Mouse (Mus musculus) G1E (cell line): ENCODE measurements around the gene 4930404H24Rik. TPM values are rescaled to one million over a fixed set of nuclear protein-coding genes. Genes with fewer than 3 reads are reported as not detected.

Source experiments
- ATAC-seq: 2 replicates; pipeline ENCODE4 v1.8.0; 2016; ENCODE audit warnings: mild to moderate bottlenecking; ENCODE audit not compliant: insufficient number of reproducible peaks, poor library complexity, low FRiP score, severe bottlenecking; ENCODE audit errors: extremely low read depth
- DNase-seq: peaks from one replicate; pipeline ENCODE4 v3.0.0; 2012; ENCODE audit warnings: low spot score
- H3K27me3 ChIP-seq: 2 replicates; pipeline ENCODE4 v1.6.1; 2012; ENCODE audit warnings: mild to moderate bottlenecking, low read length, inconsistent platforms; ENCODE audit not compliant: insufficient read depth
- H3K36me3 ChIP-seq: replicated peaks from 2 replicates; pipeline ENCODE3; 2012; ENCODE audit warnings: mild to moderate bottlenecking, inconsistent platforms
- H3K4me1 ChIP-seq: 2 replicates; pipeline ENCODE4 v1.6.1; 2012; ENCODE audit warnings: low read depth, low read length, inconsistent platforms, mixed read lengths; ENCODE audit not compliant: insufficient read depth
- H3K4me3 ChIP-seq: 2 replicates; pipeline ENCODE4 v1.5.1; 2012; ENCODE audit warnings: low read depth, mild to moderate bottlenecking, inconsistent platforms, low read length, moderate library complexity, mixed read lengths
- H3K9me3 ChIP-seq: replicated peaks from 2 replicates; pipeline ENCODE4 v1.6.1; 2012; ENCODE audit warnings: inconsistent platforms
- CTCF ChIP-seq: IDR thresholded peaks from 2 replicates; pipeline ENCODE4 v1.5.1; 2012; ENCODE audit warnings: low read depth, low read length, inconsistent platforms, mixed read lengths
- GATA1 ChIP-seq: IDR thresholded peaks from 2 replicates; pipeline ENCODE4 v1.6.1; 2012; ENCODE audit warnings: borderline replicate concordance, low read length, inconsistent platforms, mixed read lengths
- GATA2 ChIP-seq: IDR thresholded peaks from 2 replicates; pipeline ENCODE4 v1.6.1; 2012; ENCODE audit warnings: low read depth, low read length, inconsistent platforms, borderline replicate concordance
- POLR2AphosphoS5 ChIP-seq: IDR thresholded peaks from 2 replicates; pipeline ENCODE4 v1.6.1; 2012; ENCODE audit warnings: low read depth, low read length, inconsistent platforms; ENCODE audit not compliant: insufficient replicate concordance
- TAL1 ChIP-seq: conservative IDR thresholded peaks from 2 replicates; pipeline ENCODE4 v1.6.1; 2012; ENCODE audit warnings: low read depth, low read length, inconsistent platforms, mixed read lengths
- polyA plus RNA-seq: library from polyadenylated mRNA; stranded (reverse); fragments of >175 nt; gene quantifications from 2 replicates; pipeline ENCODE4 v1.2.3, GENCODE M21; 2012
- total RNA-seq, 2 experiments: library from RNA; stranded (forward) in 1 of 2; stranded (reverse) in 1 of 2; fragments of 200-1000 nt in 1 of 2; fragments of >200 nt in 1 of 2; fragmentation: Nextera tagmentation in 1 of 2; gene quantifications; 2 replicates each; pipeline ENCODE4 v1.2.3; 2014 to 2017

The 4930404H24Rik gene
- total and polyA plus RNA-seq, 3 experiments, result not detected

- no peaks in the 10 kb centered on the region for H3K9me3 ChIP-seq
- no peak for DNase-seq
- ATAC-seq, result no peak
- no peak overlapping the region for H3K4me3 ChIP-seq
- H3K36me3 ChIP-seq, result peaks cover 37% of the 10 kb centered on the region
- TF ChIP-seq TAL1, result no peak
- no peak for TF ChIP-seq GATA1
- peaks cover 47% of the 10 kb centered on the region for H3K27me3 ChIP-seq
- peaks cover 36% of the 10 kb centered on the region for H3K4me1 ChIP-seq
Measured at GRCm38 (mm10) chr2:153511562-153511961, 19.0 kb downstream of the 4930404H24Rik start.

DNA sequence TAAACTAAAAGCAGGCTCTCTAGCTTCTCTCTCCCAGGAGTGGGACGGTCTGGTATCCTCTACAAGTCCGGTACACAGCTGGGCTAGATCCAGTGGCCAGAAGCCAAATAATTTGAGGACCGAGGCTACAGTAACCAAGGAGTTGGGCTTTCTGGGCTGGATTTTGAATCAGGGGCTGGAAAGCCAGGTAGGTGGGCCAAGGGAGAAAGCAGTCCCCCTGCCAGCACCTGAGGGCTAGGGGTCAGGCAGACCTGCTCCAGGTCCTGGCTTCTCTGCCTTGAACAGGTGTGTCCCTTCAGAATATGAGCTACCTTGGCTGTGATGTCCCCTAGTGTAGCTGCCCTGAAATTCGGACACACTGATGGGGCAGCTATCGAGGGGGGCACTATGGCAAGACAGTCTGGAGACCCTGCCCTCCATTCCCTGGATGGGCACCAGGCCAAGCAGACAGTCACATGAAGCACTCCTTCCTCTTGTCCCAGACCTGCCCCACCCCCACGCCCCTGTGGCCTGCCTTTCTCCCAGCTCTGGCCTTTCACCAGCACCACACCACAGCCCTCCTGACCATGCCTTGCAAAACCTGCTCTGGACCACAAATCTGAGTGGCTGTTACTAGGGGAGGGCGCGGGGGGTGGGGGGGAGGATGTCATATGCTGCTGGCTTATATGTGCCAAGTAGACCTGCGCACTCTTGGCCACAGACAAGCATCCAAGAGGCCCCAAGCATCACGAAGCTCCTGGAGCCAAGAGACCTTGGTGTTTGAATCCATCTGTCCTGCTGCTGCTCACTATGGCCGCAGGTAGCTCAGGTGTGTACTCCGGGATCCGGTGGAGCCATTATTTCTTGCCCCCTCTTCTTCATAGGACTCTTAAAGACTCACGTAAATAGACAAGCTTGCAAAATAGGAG lies 20.1 kb downstream of the 4930404H24Rik start:
- Histone ChIP-seq H3K9me3 (no peaks in the 10 kb centered on the region), H3K4me1 (peaks cover 43% of the 10 kb centered on the region), H3K27me3 (peaks cover 57% of the 10 kb centered on the region), H3K4me3 (no peak overlapping the region), H3K36me3 (peaks cover 34% of the 10 kb centered on the region)
- DNase-seq, result no peak
- TF ChIP-seq GATA2, result no peak
- no peak for TF ChIP-seq POLR2AphosphoS5
- no peak for TF ChIP-seq GATA1
- TF ChIP-seq TAL1, result no peak
- no peak for TF ChIP-seq CTCF
- ATAC-seq, result no peak

DNA sequence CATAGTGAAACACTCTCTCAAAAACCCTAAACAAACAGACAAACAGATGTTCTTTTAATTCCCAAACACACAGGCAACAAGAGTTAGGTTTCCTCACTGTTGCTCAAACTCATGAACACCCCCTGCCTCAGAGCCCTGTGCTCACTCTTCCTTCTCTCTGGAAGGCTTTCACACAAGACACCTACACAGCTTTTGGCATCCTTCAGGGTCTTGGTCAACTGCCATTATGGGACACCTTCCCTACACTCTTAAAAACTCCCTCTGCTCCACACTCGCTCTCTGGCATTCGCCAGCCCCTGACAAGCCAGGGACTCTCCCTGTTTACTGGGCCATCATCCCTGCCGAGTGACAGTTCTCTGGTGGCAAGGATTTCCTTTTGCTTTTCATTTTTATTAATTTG lies 21.4 kb downstream of the 4930404H24Rik start:
- TF ChIP-seq POLR2AphosphoS5 (no peak), GATA2 (no peak), TAL1 (no peak), CTCF (no peak), GATA1 (no peak)
- H3K9me3 ChIP-seq, result no peaks in the 10 kb centered on the region
- peaks cover 40% of the 10 kb centered on the region for H3K36me3 ChIP-seq
- no peak overlapping the region for H3K4me3 ChIP-seq
- ATAC-seq (no peak), DNase-seq (no peak)
- H3K27me3 ChIP-seq, result peaks cover 60% of the 10 kb centered on the region
- peaks cover 49% of the 10 kb centered on the region for H3K4me1 ChIP-seq

GRCm38 (mm10) chr2:153514497-153515380 lies 22.1 kb downstream of the 4930404H24Rik start:
- H3K4me1 ChIP-seq, result peaks cover 47% of the 10 kb centered on the region
- H3K4me3 ChIP-seq, result no peak overlapping the region
- H3K36me3 ChIP-seq, result peaks cover 42% of the 10 kb centered on the region
- no peak for TF ChIP-seq GATA1
- no peak for TF ChIP-seq POLR2AphosphoS5
- no peak for TF ChIP-seq CTCF
- TF ChIP-seq GATA2, result no peak
- no peak for TF ChIP-seq TAL1
- no peaks in the 10 kb centered on the region for H3K9me3 ChIP-seq
- ATAC-seq (no peak), DNase-seq (no peak)
- peaks cover 59% of the 10 kb centered on the region for H3K27me3 ChIP-seq

GRCm38 (mm10) chr2:153515582-153515981 lies 23.0 kb downstream of the 4930404H24Rik start:
- no peak for ATAC-seq
- no peak overlapping the region for H3K4me3 ChIP-seq
- H3K36me3 ChIP-seq, result peaks cover 42% of the 10 kb centered on the region

DNA sequence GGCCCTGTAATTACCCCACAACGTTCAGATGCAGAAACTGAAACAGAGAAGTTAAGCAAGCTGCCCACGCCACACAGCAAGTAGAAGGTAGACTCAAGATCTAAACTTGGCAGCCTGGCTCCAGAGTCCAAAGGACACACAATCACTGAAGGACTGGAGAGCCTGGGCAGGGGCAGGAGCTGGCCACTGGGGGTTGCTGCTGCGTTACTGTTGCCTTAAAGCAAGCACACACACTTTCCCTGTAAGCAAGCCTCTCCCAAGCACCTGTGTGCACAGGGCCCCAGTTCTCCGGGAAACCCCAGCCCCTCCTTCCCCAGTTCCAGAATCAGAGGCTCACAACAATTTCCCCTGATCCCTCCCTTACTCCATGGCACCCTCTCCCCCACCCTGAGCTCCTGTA lies 24.4 kb downstream of the 4930404H24Rik start:
- H3K36me3 ChIP-seq, result peaks cover 42% of the 10 kb centered on the region

More at GRCm38 (mm10) chr2:153515582-153515981, 23.0 kb downstream of the 4930404H24Rik start:
- Histone ChIP-seq H3K9me3 (no peaks in the 10 kb centered on the region), H3K4me1 (peaks cover 47% of the 10 kb centered on the region), H3K27me3 (peaks cover 55% of the 10 kb centered on the region)
- TF ChIP-seq CTCF (no peak), GATA1 (no peak), TAL1 (no peak), POLR2AphosphoS5 (no peak), GATA2 (no peak)
- DNase-seq, result no peak

More for the DNA sequence above, 24.4 kb downstream of the 4930404H24Rik start:
- H3K27me3 ChIP-seq, result peaks cover 55% of the 10 kb centered on the region
- no peak overlapping the region for H3K4me3 ChIP-seq
- ATAC-seq (no peak), DNase-seq (no peak)
- H3K4me1 ChIP-seq, result peaks cover 54% of the 10 kb centered on the region
- TF ChIP-seq CTCF, result no peak
- no peak for TF ChIP-seq GATA2
- TF ChIP-seq POLR2AphosphoS5, result no peak
- no peak for TF ChIP-seq TAL1
- TF ChIP-seq GATA1, result no peak
- H3K9me3 ChIP-seq, result no peaks in the 10 kb centered on the region
